Mouse (Mus musculus) cerebellum, adult 2 months (tissue): ENCODE measurements around the gene Gpr25.

ENCODE experiments used
- CTCF ChIP-seq: fragments of 200-500 bp; IDR thresholded peaks from 2 replicates; pipeline ENCODE4 v1.5.1; 2011; ENCODE audit warnings: low read depth, mild to moderate bottlenecking, control low read depth, low read length, moderate library complexity, borderline replicate concordance; ENCODE audit not compliant: insufficient read depth
- POLR2A ChIP-seq: fragments of 200-500 bp; IDR thresholded peaks from 2 replicates; pipeline ENCODE4 v1.6.1; 2011; ENCODE audit warnings: low read length, control low read depth, borderline replicate concordance; ENCODE audit not compliant: insufficient read depth

GRCm38 (mm10) chr1:136227870-136228269 is 32.8 kb downstream of the Gpr25 start:
- TF ChIP-seq POLR2A (no peak), CTCF (no peak)
